Mouse (Mus musculus) cerebral cortex, adult 2 months (tissue): ENCODE results near the gene Galt.

Experiments used
- WGBS: fragments of 180-500 bp; shearing (Covaris S2); methylation state at CpG from one replicate; pipeline ENCODE4 v1.1.7; 2018; 5-methylcytosine and 5-hydroxymethylcytosine counted together

Gene Galt

DNA sequence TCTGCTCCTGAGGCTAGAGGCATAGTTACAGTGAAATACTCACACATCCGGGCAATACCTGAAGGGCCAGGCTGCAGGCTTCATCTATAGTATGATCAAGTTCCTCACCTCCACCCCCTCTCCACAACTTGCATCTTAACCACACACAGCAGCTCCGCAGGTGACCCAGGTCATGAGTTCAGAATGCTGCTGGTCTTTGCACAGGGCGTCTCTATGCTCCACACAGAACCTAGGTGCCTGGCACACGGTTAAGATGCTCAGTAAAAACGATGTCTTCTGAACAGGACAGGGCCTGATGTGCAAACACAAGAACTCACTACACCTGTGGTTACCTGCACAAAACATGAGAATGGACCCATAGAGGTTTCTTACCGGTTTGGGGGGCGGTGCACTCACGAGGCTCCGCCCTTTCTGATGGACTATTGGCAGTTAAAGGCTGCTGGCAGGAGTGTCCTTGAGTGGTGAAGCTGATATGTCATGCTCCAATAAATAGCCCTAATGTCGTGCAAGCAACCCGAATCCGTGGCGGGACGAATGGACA lies at the start of gene Galt:
Gene Galt, plus strand, starts transcription at position 432 of the 541 bp plus-strand sequence.
- WGBS, result 13% methylated on average over 14 of the region's 14 CpGs

DNA sequence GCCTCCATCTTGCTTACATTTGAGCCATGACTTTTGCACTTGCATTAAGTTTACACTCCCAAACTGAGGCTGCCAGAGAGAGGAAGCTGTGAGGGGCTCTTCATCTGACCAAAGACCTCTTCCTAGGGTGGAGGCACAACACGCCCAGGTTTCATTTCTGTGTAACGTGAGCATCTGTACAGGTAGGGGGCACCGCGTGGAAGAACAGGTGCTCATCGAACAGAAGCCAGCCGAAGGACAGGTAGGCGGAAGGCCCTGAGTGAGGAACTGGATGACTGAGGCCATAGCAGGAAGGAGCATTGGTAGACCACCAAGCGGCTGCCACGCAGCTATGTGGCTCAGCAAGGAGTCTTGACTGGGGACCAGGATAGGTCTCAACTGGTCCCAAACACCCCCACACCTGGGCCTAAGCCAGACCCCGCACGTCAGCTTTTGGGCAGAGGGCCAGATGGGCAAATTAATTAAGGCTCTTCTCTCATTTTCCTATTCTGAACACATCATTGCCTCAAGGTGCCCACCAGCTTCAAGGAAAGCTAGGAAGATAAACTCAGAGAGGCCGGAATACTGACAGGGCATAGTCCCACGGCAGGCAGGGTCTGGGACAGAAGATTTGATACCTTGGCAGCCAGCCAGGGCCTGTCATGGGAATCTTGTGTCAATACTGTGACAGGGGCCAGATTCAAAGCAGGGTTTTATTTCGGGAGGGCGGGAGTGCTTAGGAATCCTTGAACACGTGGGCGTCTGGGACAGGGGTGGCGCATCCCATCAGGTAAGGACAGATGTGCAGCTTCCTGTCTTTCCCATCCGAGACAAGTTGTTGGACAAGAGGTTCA lies 48.9 kb upstream of the Galt start:
- 55% methylated on average over 19 of the region's 19 CpGs for WGBS

DNA sequence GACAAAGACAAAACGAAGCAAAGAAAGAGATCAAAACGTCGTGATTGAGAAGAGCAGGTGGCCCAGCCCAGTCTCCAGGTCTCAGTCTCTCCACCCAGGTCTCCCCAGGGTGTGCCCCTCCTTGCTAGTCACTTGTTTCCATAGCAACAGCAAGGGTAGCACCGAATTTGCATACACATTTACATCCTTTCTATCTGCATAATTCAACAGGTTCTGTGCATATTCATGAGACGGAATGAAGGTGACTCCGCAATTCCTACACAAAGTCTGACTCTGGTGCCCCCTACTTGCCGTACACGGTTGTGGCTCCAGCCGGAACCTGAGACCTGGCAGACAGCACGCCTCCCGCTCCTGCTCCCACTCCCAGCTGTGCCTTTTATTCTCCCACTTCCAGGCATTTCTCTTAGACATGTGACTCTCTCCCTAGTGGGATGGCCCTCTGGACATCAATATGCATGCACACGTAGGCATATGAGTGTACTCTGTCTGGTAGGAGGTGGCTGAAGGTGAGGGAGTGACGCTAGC lies 48.0 kb upstream of the Galt start:
- WGBS, result 3% methylated on average over 13 of the region's 13 CpGs

DNA sequence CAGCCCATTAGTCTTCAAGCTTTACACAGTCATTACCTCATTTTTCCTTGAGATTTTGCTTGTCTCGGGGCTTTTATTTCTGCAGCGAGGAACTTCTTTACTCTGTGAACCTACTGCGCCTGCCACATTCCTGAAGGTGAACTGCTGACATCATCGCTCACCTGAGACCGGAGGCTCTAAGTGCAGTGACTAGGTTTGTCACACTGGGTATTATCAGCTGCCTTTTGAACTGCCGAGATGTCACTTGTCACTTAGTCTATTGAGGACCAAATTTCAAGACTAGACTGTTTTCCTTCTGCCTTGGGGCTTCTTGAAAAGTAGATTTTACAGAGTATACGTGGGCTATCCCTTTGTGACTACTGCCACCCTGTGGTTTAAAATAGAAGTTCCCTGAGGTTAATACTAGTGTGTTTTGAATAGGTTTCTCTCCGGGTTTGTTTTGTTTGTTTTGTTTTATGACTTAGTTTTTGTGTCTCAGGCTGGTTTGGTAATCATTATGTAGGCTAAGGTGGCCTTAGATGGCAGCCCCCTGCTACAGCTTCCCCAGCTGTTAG lies 46.8 kb upstream of the Galt start:
- 35% methylated on average over 8 of the region's 8 CpGs for WGBS

DNA sequence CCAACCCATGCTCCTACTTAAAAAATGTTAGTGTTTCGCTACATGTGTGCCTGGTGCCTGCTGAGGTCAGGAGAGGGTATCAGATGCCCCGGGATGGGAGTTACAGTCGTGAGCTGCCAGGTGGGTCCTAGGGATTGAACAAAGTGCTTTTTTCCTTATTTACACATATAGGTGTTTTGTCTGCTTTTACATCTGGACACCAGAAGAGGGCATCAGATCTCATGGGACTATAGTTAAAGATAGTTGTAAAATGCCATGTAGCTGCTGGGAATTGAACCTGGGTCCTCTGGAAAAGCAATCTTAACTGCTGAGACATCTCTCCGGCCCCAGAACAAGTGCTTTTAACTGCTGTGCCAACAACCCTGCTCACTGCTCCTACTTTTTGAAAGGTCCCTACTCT lies 44.8 kb upstream of the Galt start:
- WGBS, result 74% methylated on average over 4 of the region's 4 CpGs

DNA sequence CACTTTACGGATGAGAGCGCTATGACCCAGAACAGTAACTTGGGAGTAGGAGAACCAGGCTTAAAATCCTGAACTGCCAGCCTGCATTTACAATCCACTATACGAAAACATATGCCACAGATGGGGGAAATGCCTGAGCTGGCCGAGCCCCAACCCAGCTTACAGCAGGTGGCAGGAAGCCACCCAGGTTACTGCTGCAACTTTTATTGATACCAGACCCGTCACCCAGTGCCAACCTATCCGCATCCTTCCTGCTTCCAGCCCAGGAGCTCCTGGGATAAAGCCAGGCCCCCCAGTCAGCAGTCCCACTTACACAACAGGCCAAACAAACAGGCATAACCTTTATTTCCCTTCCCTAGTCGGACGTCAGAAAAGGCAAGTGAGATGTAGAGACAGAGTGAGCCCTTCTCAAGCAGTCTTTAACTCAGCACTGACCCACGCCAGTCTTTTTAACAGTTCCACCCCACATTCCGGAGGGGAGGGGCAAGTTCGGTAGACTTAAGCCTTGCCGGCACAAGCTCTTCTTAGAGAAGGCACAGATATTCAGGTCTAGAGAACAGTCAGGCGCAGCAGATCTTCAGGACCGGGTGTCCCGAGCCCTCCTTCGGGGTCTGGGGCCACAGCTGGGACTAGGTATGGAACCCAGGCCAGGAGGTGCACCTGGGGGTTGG lies 43.2 kb upstream of the Galt start:
- 44% methylated on average over 16 of the region's 16 CpGs for WGBS

DNA sequence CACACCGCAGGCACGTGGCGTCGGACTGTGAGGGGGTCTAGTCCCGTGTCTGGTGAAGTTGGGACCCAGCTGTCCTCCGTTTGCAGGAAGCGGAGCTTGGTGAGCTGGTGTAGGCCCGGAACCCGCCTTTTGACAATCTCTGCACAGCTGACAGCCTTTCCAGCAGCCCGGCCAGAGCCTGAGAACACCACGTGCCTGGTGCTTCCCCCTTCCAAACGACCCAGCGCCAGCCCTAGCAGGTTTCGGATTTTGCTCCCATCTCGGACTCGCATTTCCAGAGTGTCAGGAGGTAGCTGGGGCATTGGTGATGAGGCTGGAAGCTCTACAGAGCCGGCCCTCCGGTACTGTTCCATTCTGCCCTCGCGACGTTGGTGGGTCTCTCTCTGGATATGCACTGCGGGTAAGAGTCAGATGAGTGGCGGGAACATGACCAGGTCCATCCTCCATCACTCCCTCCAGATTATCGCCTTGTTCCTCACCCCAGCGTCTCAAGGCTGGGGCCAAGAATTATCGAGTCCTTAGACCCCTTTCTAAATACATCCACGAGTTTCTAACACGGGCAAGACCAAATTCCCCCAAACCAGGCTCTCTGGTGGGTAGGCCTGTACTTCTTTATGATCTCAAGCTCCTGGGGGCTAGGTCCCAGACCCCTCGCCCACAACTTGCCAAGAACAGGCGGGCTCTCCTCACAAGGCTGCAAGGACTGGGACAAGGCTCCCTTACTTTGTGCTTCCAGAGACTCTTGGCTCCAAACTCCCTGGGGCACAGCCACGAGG lies 42.4 kb upstream of the Galt start:
- 28% methylated on average over 31 of the region's 31 CpGs for WGBS

DNA sequence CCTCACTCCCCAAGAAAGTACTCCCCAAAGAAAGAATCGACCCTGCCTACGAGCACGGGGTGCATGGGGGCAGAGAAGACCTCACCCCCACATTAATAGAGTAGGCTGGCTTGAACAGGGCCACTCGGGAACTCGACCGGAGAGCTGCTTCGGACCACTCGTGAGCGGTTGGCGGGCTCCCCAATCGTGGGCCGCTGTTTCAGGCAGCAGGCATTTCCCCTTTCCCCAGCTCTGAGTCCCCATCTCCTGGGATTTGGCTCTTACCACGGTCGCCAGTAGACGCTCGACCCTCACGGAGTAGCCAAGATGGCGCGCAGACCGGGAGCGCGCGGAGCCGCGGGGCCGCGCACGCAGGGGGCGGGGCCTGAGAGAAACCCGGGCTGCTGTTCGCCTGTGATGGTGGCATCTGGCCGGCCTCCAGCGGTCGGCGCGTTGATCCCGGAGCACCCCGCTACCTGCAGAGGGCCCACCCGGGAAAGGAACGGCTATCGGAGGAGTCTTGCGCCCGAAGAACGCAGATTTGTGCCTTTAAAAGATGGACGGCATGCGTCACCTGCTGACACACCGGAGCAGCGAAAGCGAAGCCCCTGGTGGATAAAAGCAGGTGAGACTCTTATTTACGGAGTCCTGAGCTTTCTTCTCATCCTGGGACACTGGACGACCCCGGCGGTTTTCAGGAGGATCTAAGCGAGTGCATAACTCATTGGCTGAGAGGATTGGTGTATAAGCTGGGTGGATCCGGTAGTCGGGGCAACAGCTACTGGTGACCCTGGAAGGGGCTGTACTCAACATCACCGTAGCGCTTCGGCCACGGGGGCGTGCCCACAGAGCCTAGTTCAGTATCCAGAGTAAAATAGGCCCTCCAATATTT lies 41.6 kb upstream of the Galt start, which contains the start of gene Rpp25l:
Gene Rpp25l, minus strand, starts transcription at position 338 of the 871 bp plus-strand sequence.
- under 1% methylated on average over 61 of the region's 61 CpGs for WGBS

DNA sequence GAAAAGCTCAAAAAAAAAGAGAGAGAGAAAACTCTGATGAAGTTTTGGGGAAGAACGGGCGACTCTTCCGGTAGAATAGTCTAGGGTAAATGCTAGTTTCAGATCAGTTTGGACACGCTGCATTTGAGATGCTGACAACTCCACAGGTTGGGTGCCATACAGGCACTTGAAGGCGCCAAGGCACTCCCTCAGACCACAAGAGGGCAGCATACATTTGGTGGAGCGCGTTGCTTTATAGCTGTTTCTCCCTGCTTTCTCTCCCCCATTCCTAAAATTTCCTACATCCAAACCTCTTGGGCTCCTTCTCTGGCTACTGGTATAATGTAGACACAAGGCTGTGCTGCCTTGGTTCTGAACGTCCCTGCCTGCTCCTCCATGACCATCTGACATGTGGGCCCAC lies 40.8 kb upstream of the Galt start:
- WGBS, result 4% methylated on average over 8 of the region's 8 CpGs

DNA sequence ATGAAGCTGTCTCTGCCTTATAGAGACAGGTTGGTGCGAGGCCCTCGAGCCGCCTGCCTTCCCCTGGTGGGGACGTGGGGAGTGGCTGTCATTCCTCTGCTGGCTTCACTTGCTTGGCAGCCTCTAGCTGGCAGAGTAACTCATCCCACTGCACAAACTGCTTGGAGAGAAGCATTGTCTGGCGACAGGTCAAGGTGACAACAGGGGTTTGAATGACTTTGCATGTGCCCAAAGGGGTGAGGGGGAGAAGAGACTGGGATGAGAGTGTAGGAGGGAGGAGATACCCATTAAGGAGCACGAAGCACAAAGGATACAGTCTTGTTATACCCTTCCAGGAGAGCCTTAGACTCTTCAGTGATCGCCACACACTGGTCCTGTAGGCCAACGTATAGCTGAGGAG lies 39.9 kb upstream of the Galt start:
- WGBS, result 50% methylated on average over 8 of the region's 8 CpGs

DNA sequence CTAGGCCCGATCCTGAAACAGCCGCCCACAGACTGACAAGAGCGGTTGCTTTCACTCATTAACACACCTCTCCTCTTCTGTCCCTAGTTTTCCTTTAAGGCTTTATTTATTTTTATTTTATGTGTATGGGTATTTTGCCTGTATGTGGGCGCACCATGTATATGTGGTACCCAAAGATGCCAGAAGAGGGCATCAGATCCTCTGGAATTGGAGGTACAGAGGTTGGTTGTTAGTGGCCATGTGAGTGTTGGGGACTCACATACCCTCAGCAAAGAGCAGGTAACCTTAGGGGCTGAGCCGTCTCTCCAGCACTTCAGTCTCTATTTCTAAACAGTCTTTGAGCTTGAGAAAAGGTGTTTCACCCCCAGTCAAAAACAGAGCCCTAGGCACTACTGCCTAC lies 39.4 kb upstream of the Galt start:
- 60% methylated on average over 5 of the region's 5 CpGs for WGBS

DNA sequence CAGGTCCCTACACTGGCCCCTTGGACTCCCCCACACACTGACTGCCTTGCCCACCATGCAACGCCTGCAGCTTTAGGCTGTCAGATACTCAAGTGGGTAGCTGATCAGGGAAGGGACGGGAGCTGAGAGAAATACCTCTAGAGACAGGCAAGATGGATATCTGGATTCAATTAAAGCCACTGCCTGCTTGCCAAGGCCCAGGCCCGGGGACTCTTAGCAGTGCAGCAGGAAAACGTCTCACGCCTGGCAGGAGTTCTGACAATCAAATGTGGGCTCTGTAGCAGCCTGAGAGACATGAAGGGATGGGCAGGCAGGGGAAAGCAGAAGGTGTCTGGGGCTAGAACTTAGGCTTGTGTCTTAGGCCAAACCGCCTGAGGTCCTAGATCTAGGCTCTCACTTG lies 38.2 kb upstream of the Galt start:
- 64% methylated on average over 6 of the region's 6 CpGs for WGBS

DNA sequence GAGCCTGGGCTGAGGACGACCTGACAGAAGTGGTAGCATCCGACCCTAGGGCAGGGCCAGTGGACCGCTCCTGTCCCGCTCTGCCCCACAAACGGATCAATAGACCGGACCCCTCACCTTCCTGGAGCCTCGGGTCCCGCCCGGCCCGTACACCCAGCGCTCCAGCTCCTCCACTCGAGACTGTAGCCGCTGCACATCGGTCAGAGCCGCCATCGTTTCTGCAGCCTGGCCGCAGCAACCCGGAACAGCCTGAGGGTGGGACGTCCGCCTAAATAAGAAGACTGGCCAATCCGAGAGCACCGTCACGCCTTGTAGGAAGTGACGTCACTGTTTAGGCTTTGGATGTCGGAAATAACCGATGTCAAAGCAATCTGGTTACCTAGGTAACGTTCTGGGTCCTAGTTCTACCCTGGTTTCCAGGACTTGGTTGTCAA lies 32.1 kb upstream of the Galt start, which contains the start of gene Dctn3:
Gene Dctn3, minus strand, starts transcription at position 253 of the 434 bp plus-strand sequence.
- under 1% methylated on average over 27 of the region's 27 CpGs for WGBS

DNA sequence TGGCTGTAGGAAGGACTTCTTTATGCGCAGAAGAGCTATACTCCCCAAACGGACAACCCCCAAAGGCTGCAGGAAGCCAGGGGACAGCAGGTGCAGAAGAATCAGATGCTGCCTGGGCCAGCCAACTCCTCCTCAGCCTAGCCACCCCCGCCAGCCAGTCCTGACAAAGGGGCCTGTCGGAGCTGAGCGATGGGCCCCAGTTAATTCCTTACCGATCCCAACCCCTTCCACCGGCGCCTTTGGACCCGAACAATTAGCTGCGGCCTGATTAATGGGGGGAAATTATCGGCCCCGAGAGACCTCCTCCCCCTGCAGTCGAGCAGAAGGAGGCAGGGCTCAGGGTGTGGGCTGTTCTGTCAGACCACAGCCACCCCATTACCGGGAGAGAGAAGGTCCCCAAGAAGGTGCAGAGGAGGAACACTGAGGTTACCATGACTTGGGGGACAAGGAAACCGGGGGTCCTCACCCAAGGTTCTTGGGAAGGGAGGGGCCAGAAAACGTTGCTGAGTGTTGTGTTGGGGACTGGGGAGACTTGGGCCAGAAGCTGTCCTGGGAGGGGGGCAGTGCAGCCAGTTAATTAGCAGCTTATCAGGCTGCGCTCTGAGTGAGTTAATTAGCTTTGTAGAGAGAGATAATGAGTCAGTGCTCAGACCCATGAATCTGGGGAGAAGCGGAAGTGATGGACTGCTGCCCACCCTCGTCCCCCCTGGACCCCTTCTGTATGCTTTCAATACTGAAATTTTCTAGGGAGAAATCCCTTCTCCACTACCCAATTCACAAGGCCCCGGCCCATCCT lies 28.0 kb upstream of the Galt start:
- 21% methylated on average over 20 of the region's 20 CpGs for WGBS

DNA sequence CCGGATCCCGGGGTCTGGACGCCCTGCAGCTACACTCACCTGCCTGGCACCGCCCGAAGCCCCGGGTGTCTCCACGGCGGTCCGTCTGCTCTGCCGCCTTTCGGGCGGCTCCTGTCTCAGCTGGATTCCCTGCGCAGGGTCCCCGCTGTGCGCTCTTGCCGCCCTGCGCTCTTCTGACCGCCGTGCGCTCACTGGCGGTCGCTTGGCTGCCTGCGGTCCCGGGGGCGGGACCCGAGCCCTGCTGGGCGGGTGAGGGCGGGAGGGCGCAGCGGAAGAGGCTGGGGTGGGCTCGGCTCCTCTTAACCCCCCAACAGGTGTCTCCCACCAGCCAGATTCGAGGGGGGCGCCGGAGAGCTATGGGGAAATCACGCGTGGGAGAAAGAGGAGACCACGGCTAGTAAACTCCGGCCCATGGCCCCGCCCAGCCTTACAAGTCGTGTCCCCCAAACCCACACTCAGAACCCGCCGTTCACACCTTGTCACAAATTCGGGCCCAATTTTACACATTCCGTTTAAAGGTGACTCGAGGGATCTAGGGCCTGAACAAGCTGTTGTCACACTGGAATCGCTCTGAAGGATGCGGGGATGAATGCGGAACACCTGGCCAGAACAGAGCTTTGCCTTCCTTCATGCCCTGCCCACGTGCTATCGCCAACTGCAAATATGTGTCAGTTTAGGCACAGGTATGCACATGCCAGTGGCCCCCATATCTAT lies 23.8 kb upstream of the Galt start, which contains the start of gene Arid3c:
Gene Arid3c, minus strand, starts transcription at position 91 of the 714 bp plus-strand sequence.
- whole genome bisulfite sequencing, result 2% methylated on average over 50 of the region's 50 CpGs

DNA sequence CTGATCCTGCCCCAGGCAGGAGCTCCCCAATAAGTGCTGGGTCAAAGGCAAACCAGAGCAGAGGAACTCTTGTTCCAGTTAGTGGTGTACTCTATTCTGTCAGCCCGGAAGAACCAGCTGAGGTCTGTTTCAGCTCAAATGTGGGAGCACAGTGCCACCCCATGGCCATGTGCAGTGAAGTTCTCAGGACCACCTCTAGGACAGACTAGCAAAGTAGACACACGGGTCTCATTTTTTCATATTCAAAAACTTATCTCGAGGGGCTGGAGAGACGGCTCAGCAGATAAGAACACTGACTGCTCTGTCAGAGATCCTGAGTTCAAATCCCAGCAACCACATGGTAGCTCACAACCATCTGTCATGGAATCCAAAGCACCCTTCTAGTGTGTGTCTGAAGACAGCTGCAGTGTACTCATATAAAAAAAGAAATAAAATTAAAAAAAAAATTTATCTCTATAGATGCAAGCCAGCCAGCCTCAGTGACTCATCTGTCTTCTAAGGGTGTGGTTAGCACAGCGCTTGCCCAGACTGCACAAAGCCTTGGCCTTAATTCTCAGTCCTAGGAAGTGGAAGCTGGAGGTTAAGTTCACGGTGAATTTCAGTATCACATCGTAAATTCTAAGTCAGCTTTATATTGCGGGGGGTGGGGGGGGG lies 17.3 kb upstream of the Galt start:
- WGBS, result 22% methylated on average over 8 of the region's 8 CpGs

DNA sequence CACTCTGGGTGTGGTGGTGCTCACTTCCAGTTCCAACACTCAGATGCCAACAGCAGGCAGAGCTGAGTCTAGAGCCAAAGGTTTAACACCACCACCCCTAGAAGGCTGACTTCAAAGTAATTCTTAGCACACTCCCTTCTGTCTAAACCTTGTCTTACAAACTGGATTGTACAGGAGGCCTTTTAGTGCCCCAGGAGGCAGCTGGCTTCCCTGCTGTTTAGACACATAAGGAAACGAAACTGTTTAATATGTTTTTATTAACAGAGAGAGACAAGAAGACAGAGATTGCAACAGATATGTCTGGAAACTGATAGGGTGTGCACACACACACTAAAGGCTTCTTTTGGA lies 16.8 kb upstream of the Galt start:
- 50% methylated on average over 1 of the region's 1 CpGs for WGBS

DNA sequence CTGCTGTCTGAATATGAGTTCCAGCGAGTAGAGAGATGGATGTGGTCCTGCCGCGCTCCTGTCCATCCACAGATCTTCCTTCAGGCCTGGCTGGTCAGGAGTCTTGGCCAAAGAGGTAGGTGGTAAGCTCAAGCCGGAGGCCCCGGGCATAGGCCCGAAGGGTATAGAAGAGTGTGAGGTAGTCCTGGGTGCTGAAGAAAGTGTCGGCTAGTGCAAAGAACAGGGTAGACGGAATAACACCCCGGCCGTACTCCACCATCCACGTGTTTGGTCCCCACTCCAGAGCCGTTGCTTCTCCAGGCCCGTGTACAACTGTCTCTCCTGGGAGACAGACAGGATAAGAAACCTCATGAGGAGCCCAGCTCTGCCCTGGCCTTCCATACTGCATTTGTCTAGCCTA lies 15.8 kb upstream of the Galt start:
- WGBS, result 86% methylated on average over 13 of the region's 13 CpGs
